Mouse (Mus musculus): ENCODE measurements around the gene Ylpm1. TPM values are rescaled to one million over a fixed set of nuclear protein-coding genes. Genes with fewer than 3 reads are reported as not detected.
A peak's percentile ranks its signal among the peaks of the same experiment; 100 is the strongest.

The Ylpm1 gene
- polyA plus RNA-seq (2012; ENCODE audit: insufficient read depth, insufficient read length, low replicate concordance, missing spikeins), result 139 and 435 TPM in 2 replicates

- Histone ChIP-seq H3K27ac (ENCODE audit: insufficient read depth, low read depth, low read length) (peak within 1 kb of the TSS; percentile 28; the same call in 1 of the 2 replicates), H3K4me3 (ENCODE audit: insufficient read depth, low read depth, low read length) (peak within 1 kb of the TSS; percentile 80), H3K4me1 (ENCODE audit: control insufficient read depth, insufficient read depth, low read length) (no peaks in the 10 kb centered on the region)
- TF ChIP-seq CTCF (IDR thresholded peaks at IDR 0.05; ENCODE audit: insufficient read depth, low read depth, low read length) (no peak), POLR2A (IDR thresholded peaks at IDR 0.05; ENCODE audit: insufficient read depth, low read depth, low read length) (peak; percentile 87)
- under 1% methylated on average over 45 of the region's 45 CpGs for WGBS
These were observed at the start of gene Ylpm1 for GRCm38 (mm10) chr12:84996083-84996496. TSS of gene Ylpm1 (plus strand) at chr12:84996321.

- Histone ChIP-seq H3K27ac (ENCODE audit: insufficient read depth, low read depth, low read length) (no peak overlapping the region), H3K4me3 (ENCODE audit: insufficient read depth, low read depth, low read length) (no peak overlapping the region), H3K4me1 (ENCODE audit: control insufficient read depth, insufficient read depth, low read length) (peaks cover 6% of the 10 kb centered on the region)
- 78% methylated on average over 2 of the region's 2 CpGs for WGBS
- TF ChIP-seq CTCF (IDR thresholded peaks at IDR 0.05; ENCODE audit: insufficient read depth, low read depth, low read length) (no peak), POLR2A (IDR thresholded peaks at IDR 0.05; ENCODE audit: insufficient read depth, low read depth, low read length) (no peak)
These were observed 48.1 kb upstream of the Ylpm1 start for GRCm38 (mm10) chr12:84947894-84948583.

- Histone ChIP-seq H3K27ac (ENCODE audit: insufficient read depth, low read depth, low read length) (no peak overlapping the region), H3K4me1 (ENCODE audit: control insufficient read depth, insufficient read depth, low read length) (peaks cover 6% of the 10 kb centered on the region), H3K4me3 (ENCODE audit: insufficient read depth, low read depth, low read length) (no peak overlapping the region)
- 62% methylated on average over 6 of the region's 6 CpGs for WGBS
- TF ChIP-seq CTCF (IDR thresholded peaks at IDR 0.05; ENCODE audit: insufficient read depth, low read depth, low read length), result no peak
- TF ChIP-seq POLR2A (IDR thresholded peaks at IDR 0.05; ENCODE audit: insufficient read depth, low read depth, low read length), result no peak
These were observed 47.4 kb upstream of the Ylpm1 start for GRCm38 (mm10) chr12:84948584-84949285.

- WGBS, result 66% methylated on average over 6 of the region's 6 CpGs
- H3K4me3 ChIP-seq (ENCODE audit: insufficient read depth, low read depth, low read length), result no peak overlapping the region
- H3K4me1 ChIP-seq (ENCODE audit: control insufficient read depth, insufficient read depth, low read length), result peaks cover 6% of the 10 kb centered on the region
- H3K27ac ChIP-seq (ENCODE audit: insufficient read depth, low read depth, low read length), result no peak overlapping the region
- TF ChIP-seq POLR2A (IDR thresholded peaks at IDR 0.05; ENCODE audit: insufficient read depth, low read depth, low read length) (no peak), CTCF (IDR thresholded peaks at IDR 0.05; ENCODE audit: insufficient read depth, low read depth, low read length) (no peak)
These were observed 45.4 kb upstream of the Ylpm1 start for GRCm38 (mm10) chr12:84950763-84951162.

GRCm38 (mm10) chr12:84951531-84951930, 44.6 kb upstream of the Ylpm1 start:
- no peak for TF ChIP-seq CTCF (IDR thresholded peaks at IDR 0.05; ENCODE audit: insufficient read depth, low read depth, low read length)
- no peak for TF ChIP-seq POLR2A (IDR thresholded peaks at IDR 0.05; ENCODE audit: insufficient read depth, low read depth, low read length)
- Histone ChIP-seq H3K4me1 (ENCODE audit: control insufficient read depth, insufficient read depth, low read length) (peaks cover 6% of the 10 kb centered on the region), H3K4me3 (ENCODE audit: insufficient read depth, low read depth, low read length) (no peak overlapping the region), H3K27ac (ENCODE audit: insufficient read depth, low read depth, low read length) (no peak overlapping the region)
- 29% methylated on average over 8 of the region's 8 CpGs for WGBS

- WGBS, result 50% methylated on average over 1 of the region's 1 CpGs
- Histone ChIP-seq H3K4me1 (ENCODE audit: control insufficient read depth, insufficient read depth, low read length) (peaks cover 6% of the 10 kb centered on the region), H3K27ac (ENCODE audit: insufficient read depth, low read depth, low read length) (no peak overlapping the region), H3K4me3 (ENCODE audit: insufficient read depth, low read depth, low read length) (no peak overlapping the region)
- TF ChIP-seq POLR2A (IDR thresholded peaks at IDR 0.05; ENCODE audit: insufficient read depth, low read depth, low read length), result no peak
- TF ChIP-seq CTCF (IDR thresholded peaks at IDR 0.05; ENCODE audit: insufficient read depth, low read depth, low read length), result no peak
These were observed 43.8 kb upstream of the Ylpm1 start for GRCm38 (mm10) chr12:84952351-84952750.

- H3K27ac ChIP-seq (ENCODE audit: insufficient read depth, low read depth, low read length), result no peak overlapping the region
- 77% methylated on average over 3 of the region's 3 CpGs for WGBS
- no peak overlapping the region for H3K4me3 ChIP-seq (ENCODE audit: insufficient read depth, low read depth, low read length)
- no peak for TF ChIP-seq POLR2A (IDR thresholded peaks at IDR 0.05; ENCODE audit: insufficient read depth, low read depth, low read length)
- TF ChIP-seq CTCF (IDR thresholded peaks at IDR 0.05; ENCODE audit: insufficient read depth, low read depth, low read length), result no peak
- H3K4me1 ChIP-seq (ENCODE audit: control insufficient read depth, insufficient read depth, low read length), result peaks cover 3% of the 10 kb centered on the region
These were observed 39.8 kb upstream of the Ylpm1 start for GRCm38 (mm10) chr12:84956317-84956716.

GRCm38 (mm10) chr12:84958794-84959356, 37.2 kb upstream of the Ylpm1 start:
- TF ChIP-seq CTCF (IDR thresholded peaks at IDR 0.05; ENCODE audit: insufficient read depth, low read depth, low read length) (no peak), POLR2A (IDR thresholded peaks at IDR 0.05; ENCODE audit: insufficient read depth, low read depth, low read length) (no peak)
- H3K4me1 ChIP-seq (ENCODE audit: control insufficient read depth, insufficient read depth, low read length), result peaks cover 3% of the 10 kb centered on the region; the same call in 1 of the 2 replicates
- WGBS, result 94% methylated on average over 1 of the region's 1 CpGs
- H3K4me3 ChIP-seq (ENCODE audit: insufficient read depth, low read depth, low read length), result no peak overlapping the region
- H3K27ac ChIP-seq (ENCODE audit: insufficient read depth, low read depth, low read length), result no peak overlapping the region

GRCm38 (mm10) chr12:84962606-84963005, 33.5 kb upstream of the Ylpm1 start:
- no peak overlapping the region for H3K27ac ChIP-seq (ENCODE audit: insufficient read depth, low read depth, low read length)
- H3K4me1 ChIP-seq (ENCODE audit: control insufficient read depth, insufficient read depth, low read length), result peaks cover 3% of the 10 kb centered on the region; the same call in 1 of the 2 replicates
- H3K4me3 ChIP-seq (ENCODE audit: insufficient read depth, low read depth, low read length), result no peak overlapping the region
- TF ChIP-seq CTCF (IDR thresholded peaks at IDR 0.05; ENCODE audit: insufficient read depth, low read depth, low read length) (no peak), POLR2A (IDR thresholded peaks at IDR 0.05; ENCODE audit: insufficient read depth, low read depth, low read length) (no peak)
- WGBS, result 80% methylated on average over 7 of the region's 7 CpGs
